ENCODE assay signal across 7 mouse cellular contexts in genomic region chr10:76512965-76513583, GRCm38 (mm10). TPM values are rescaled to one million over a fixed set of nuclear protein-coding genes. Genes with fewer than 3 reads are reported as not detected.
DNase-seq lines count a peak whose midpoint lies in the region; ATAC-seq and TF ChIP-seq lines count a peak whose summit lies in the region.

No protein-coding gene starts in this region.

- intact Hi-C loops in left cerebral cortex, adult 2 months (cut with DNase I) = no loop called here

- no peaks in the 10 kb centered on the region for H3K9me3 ChIP-seq in hindbrain, embryonic 13.5 days

- no peak overlapping the region for H3K9ac ChIP-seq in hindbrain, embryonic 13.5 days

- no peak overlapping the region for H3K27ac ChIP-seq in hindbrain, embryonic 13.5 days
- no peak overlapping the region for H3K27ac ChIP-seq in left cerebral cortex, adult 2 months

- TF ChIP-seq CTCF in left cerebral cortex, adult 2 months (IDR thresholded peaks at IDR 0.05) = peak; percentile 57

- no peak overlapping the region for H3K4me2 ChIP-seq in hindbrain, embryonic 13.5 days

- WGBS in hindbrain, embryonic 13.5 days = 46% methylated on average over 5 of the region's 5 CpGs

- no peak overlapping the region for H3K4me3 ChIP-seq in hindbrain, embryonic 13.5 days
- no peak overlapping the region for H3K4me3 ChIP-seq in left cerebral cortex, adult 2 months

- ATAC-seq in hindbrain, embryonic 13.5 days (ENCODE audit: low FRiP score) = peak; percentile 63
- peak; percentile 99 for ATAC-seq in megakaryocyte-erythroid progenitor cell, adult 5-6 weeks (replicated peaks; ENCODE audit: low FRiP score, low TSS enrichment, poor library complexity, severe bottlenecking)

- DNase-seq in R1 (ENCODE audit: low read depth, low spot score) = peak; percentile 93
- DNase-seq in cerebellum, adult 11-12 months = peak; percentile 23
- peak; percentile 36 to 37 for DNase-seq in frontal cortex, postnatal 14 days (ENCODE audit: low spot score in 2 of 2)
- peak; percentile 25 to 37 for DNase-seq in left cerebral cortex, adult 2 months (ENCODE audit: extremely low spot score in 1 of 2, low spot score in 2 of 2)
- peak; percentile 63 to 78 for DNase-seq in spleen, postnatal 14 days (ENCODE audit: low spot score in 2 of 2)

- H3K36me3 ChIP-seq in hindbrain, embryonic 13.5 days = peaks cover 91% of the 10 kb centered on the region

- H3K27me3 ChIP-seq in hindbrain, embryonic 13.5 days = no peaks in the 10 kb centered on the region

- H3K4me1 ChIP-seq in hindbrain, embryonic 13.5 days (replicated peaks) = no peaks in the 10 kb centered on the region

RNA-seq across cellular contexts. Expression of gene Lss, which starts 18.3 kb away (rescaled TPM):
- polyA plus RNA-seq in hindbrain, embryonic 13.5 days (2015; fragmentation: Nextera tagmentation; extraction: Ambion mirVana) = 37.9 and 45.6 TPM in 2 replicates
- total RNA-seq in left cerebral cortex, adult 2 months (2021) = 10 to 100 TPM; 38.8 to 44.1 TPM
- total RNA-seq in megakaryocyte-erythroid progenitor cell, adult 5-6 weeks (2014; fragmentation: Nextera tagmentation) = 7.5 and 11.4 TPM in 2 replicates
- total RNA-seq in megakaryocyte-erythroid progenitor cell, adult 5-6 weeks (2017) = 9.9 and 15.6 TPM in 2 replicates

RNA-seq across cellular contexts. Expression of gene Ybey, which starts 44.2 kb away (rescaled TPM):
- 6.9 and 7.6 TPM in 2 replicates for polyA plus RNA-seq in hindbrain, embryonic 13.5 days (2015; fragmentation: Nextera tagmentation; extraction: Ambion mirVana)
- total RNA-seq in left cerebral cortex, adult 2 months (2021) = 1 to 10 TPM; 4.2 to 4.5 TPM
- 5.4 and 5.5 TPM in 2 replicates for total RNA-seq in megakaryocyte-erythroid progenitor cell, adult 5-6 weeks (2014; fragmentation: Nextera tagmentation)
- 7.5 and 8.1 TPM in 2 replicates for total RNA-seq in megakaryocyte-erythroid progenitor cell, adult 5-6 weeks (2017)

RNA-seq across cellular contexts. Expression of gene Mcm3ap, which starts 44.3 kb away (rescaled TPM):
- 70.5 and 72.6 TPM in 2 replicates for polyA plus RNA-seq in hindbrain, embryonic 13.5 days (2015; fragmentation: Nextera tagmentation; extraction: Ambion mirVana)
- total RNA-seq in left cerebral cortex, adult 2 months (2021) = 10 to 100 TPM; 48.4 to 49.0 TPM
- total RNA-seq in megakaryocyte-erythroid progenitor cell, adult 5-6 weeks (2014; fragmentation: Nextera tagmentation) = 60.1 and 94.2 TPM in 2 replicates
- total RNA-seq in megakaryocyte-erythroid progenitor cell, adult 5-6 weeks (2017) = 63.5 and 87.7 TPM in 2 replicates

RNA-seq across cellular contexts. Expression of gene Spatc1l, which starts 49.0 kb away (rescaled TPM):
- not detected in 2 replicates for polyA plus RNA-seq in hindbrain, embryonic 13.5 days (2015; fragmentation: Nextera tagmentation; extraction: Ambion mirVana)
- not detected for total RNA-seq in left cerebral cortex, adult 2 months (2021)
- total RNA-seq in megakaryocyte-erythroid progenitor cell, adult 5-6 weeks (2014; fragmentation: Nextera tagmentation) = not detected in 2 replicates
- not detected in 2 replicates for total RNA-seq in megakaryocyte-erythroid progenitor cell, adult 5-6 weeks (2017)

Comparison
In these comparisons a context has a peak if more than half of its experiments do, and no peak if none do; other contexts are left out.
1. DNase-seq: peak in every context shown above with its lines; median percentile 93 in R1; 70 in spleen, postnatal 14 days; 36 in frontal cortex, postnatal 14 days; 31 in left cerebral cortex, adult 2 months; 23 in cerebellum, adult 11-12 months.